Mouse (Mus musculus) heart, embryonic 10.5 days (tissue): ENCODE measurements around the gene Gm21962. TPM values are rescaled to one million over a fixed set of nuclear protein-coding genes. Genes with fewer than 3 reads are reported as not detected.
A peak's percentile ranks its signal among the peaks of the same experiment; 100 is the strongest.
"Not testable (repeated sequence)": the region's sequence is repeated elsewhere in the genome, so short reads cannot be mapped to it uniquely, and the experiment has no call there.

Experiments used
- DNase-seq: peaks from one replicate; pipeline ENCODE4 v3.0.0-alpha.2; 2017; ENCODE audit warnings: low spot score
- H3K27ac ChIP-seq: fragments of 300-500 bp; sonication (generic); 2 replicates; pipeline ENCODE4 v1.5.1; 2016; ENCODE audit warnings: mild to moderate bottlenecking
- H3K27me3 ChIP-seq: fragments of 300-500 bp; sonication (generic); 2 replicates; pipeline ENCODE4 v1.6.1; 2016; ENCODE audit warnings: mild to moderate bottlenecking; ENCODE audit not compliant: poor library complexity, insufficient read depth, severe bottlenecking
- H3K36me3 ChIP-seq: fragments of 300-500 bp; sonication (generic); 2 replicates; pipeline ENCODE4 v1.6.1; 2016; ENCODE audit warnings: mild to moderate bottlenecking, moderate library complexity
- H3K4me1 ChIP-seq: fragments of 300-500 bp; sonication (generic); 2 replicates; pipeline ENCODE4 v1.6.1; 2016; ENCODE audit warnings: mild to moderate bottlenecking
- H3K4me3 ChIP-seq: fragments of 300-500 bp; sonication (generic); 2 replicates; pipeline ENCODE4 v1.5.1; 2016; ENCODE audit warnings: mild to moderate bottlenecking, moderate library complexity
- H3K9me3 ChIP-seq: fragments of 300-500 bp; sonication (generic); 2 replicates; pipeline ENCODE4 v1.6.1; 2016; ENCODE audit warnings: mild to moderate bottlenecking, moderate library complexity
- WGBS: fragments of 180-500 bp; shearing (Covaris S2); methylation state at CpG from one replicate; pipeline ENCODE4 v1.1.7; 2016; 5-methylcytosine and 5-hydroxymethylcytosine counted together
- polyA plus RNA-seq: library from polyadenylated mRNA; unstranded; fragments of >200 nt; fragmentation: Nextera tagmentation; extraction: Ambion mirVana; gene quantifications from 2 replicates; pipeline ENCODE4 v1.2.1, GENCODE M21; 2016

Gm21962 gene
- polyA plus RNA-seq, result not detected in 2 replicates

GRCm38 (mm10) chr3:137671224-137671623 lies at the start of gene Gm21962:
Gene Gm21962 (plus strand): TSS chr3:137671524.
- H3K9me3 ChIP-seq, H3K27ac ChIP-seq, H3K4me3 ChIP-seq, H3K36me3 ChIP-seq, DNase-seq, H3K4me1 ChIP-seq, H3K27me3 ChIP-seq: not testable (repeated sequence)
- no CpG with 5 or more reads among the region's 3 CpGs for WGBS

- H3K4me3 ChIP-seq, result no peak overlapping the region
- DNase-seq, result no peak
- H3K36me3 ChIP-seq, result no peaks in the 10 kb centered on the region
- H3K9me3 ChIP-seq, result no peaks in the 10 kb centered on the region
- whole genome bisulfite sequencing, result 17% methylated on average over 6 of the region's 6 CpGs
- H3K4me1 ChIP-seq, result peaks cover 12% of the 10 kb centered on the region; the same call in 1 of the 2 replicates
- no peak overlapping the region for H3K27ac ChIP-seq
- peaks cover 12% of the 10 kb centered on the region; the same call in 1 of the 2 replicates for H3K27me3 ChIP-seq
Measured at GRCm38 (mm10) chr3:137622091-137622490, 49.2 kb upstream of the Gm21962 start.

- DNase-seq, result no peak
- no peaks in the 10 kb centered on the region for H3K9me3 ChIP-seq
Measured at GRCm38 (mm10) chr3:137622895-137623580, 48.3 kb upstream of the Gm21962 start.

GRCm38 (mm10) chr3:137623581-137624362 lies 47.6 kb upstream of the Gm21962 start:
- H3K4me3 ChIP-seq, result peak overlapping the region; percentile 75
- H3K27me3 ChIP-seq, result peaks cover 12% of the 10 kb centered on the region; the same call in 1 of the 2 replicates
- no peaks in the 10 kb centered on the region for H3K36me3 ChIP-seq
- WGBS, result under 1% methylated on average over 46 of the region's 47 CpGs
- DNase-seq, result peak; percentile 82
- H3K4me1 ChIP-seq, result peaks cover 12% of the 10 kb centered on the region; the same call in 1 of the 2 replicates
- peak overlapping the region; percentile 70 for H3K27ac ChIP-seq
- H3K9me3 ChIP-seq, result no peaks in the 10 kb centered on the region

More at GRCm38 (mm10) chr3:137622895-137623580, 48.3 kb upstream of the Gm21962 start:
- H3K36me3 ChIP-seq, result no peaks in the 10 kb centered on the region
- 32% methylated on average over 14 of the region's 14 CpGs for WGBS
- peak overlapping the region; percentile 70 for H3K27ac ChIP-seq
- peak overlapping the region; percentile 75 for H3K4me3 ChIP-seq
- H3K27me3 ChIP-seq, result peaks cover 12% of the 10 kb centered on the region; the same call in 1 of the 2 replicates
- H3K4me1 ChIP-seq, result peaks cover 12% of the 10 kb centered on the region; the same call in 1 of the 2 replicates

- no peak for DNase-seq
- peaks cover 12% of the 10 kb centered on the region; the same call in 1 of the 2 replicates for H3K27me3 ChIP-seq
- no peak overlapping the region for H3K4me3 ChIP-seq
- H3K9me3 ChIP-seq, result no peaks in the 10 kb centered on the region
- H3K36me3 ChIP-seq, result no peaks in the 10 kb centered on the region
- H3K27ac ChIP-seq, result no peak overlapping the region
- WGBS, result 79% methylated on average over 5 of the region's 5 CpGs
- H3K4me1 ChIP-seq, result peaks cover 12% of the 10 kb centered on the region; the same call in 1 of the 2 replicates
Measured at GRCm38 (mm10) chr3:137625054-137625453, 46.3 kb upstream of the Gm21962 start.

GRCm38 (mm10) chr3:137633726-137634125 lies 37.6 kb upstream of the Gm21962 start:
- no peaks in the 10 kb centered on the region for H3K4me1 ChIP-seq
- H3K36me3 ChIP-seq, result no peaks in the 10 kb centered on the region
- no peak overlapping the region for H3K27ac ChIP-seq
- DNase-seq, result no peak
- H3K4me3 ChIP-seq, result no peak overlapping the region
- WGBS, result 74% methylated on average over 10 of the region's 10 CpGs
- no peaks in the 10 kb centered on the region for H3K9me3 ChIP-seq
- H3K27me3 ChIP-seq, result no peaks in the 10 kb centered on the region

- 72% methylated on average over 4 of the region's 4 CpGs for whole genome bisulfite sequencing
- DNase-seq, result no peak
- no peaks in the 10 kb centered on the region for H3K9me3 ChIP-seq
- no peaks in the 10 kb centered on the region for H3K27me3 ChIP-seq
- H3K27ac ChIP-seq, result no peak overlapping the region
- no peaks in the 10 kb centered on the region for H3K4me1 ChIP-seq
- H3K36me3 ChIP-seq, result no peaks in the 10 kb centered on the region
- H3K4me3 ChIP-seq, result no peak overlapping the region
Measured at GRCm38 (mm10) chr3:137636571-137636970, 34.8 kb upstream of the Gm21962 start.

GRCm38 (mm10) chr3:137641238-137641637 lies 30.1 kb upstream of the Gm21962 start:
- Histone ChIP-seq H3K36me3 (no peaks in the 10 kb centered on the region), H3K4me3 (no peak overlapping the region), H3K4me1 (no peaks in the 10 kb centered on the region)

GRCm38 (mm10) chr3:137642137-137642536 lies 29.2 kb upstream of the Gm21962 start:
- DNase-seq, result no peak
- Histone ChIP-seq H3K4me1 (no peaks in the 10 kb centered on the region), H3K27me3 (no peaks in the 10 kb centered on the region), H3K9me3 (no peaks in the 10 kb centered on the region), H3K4me3 (no peak overlapping the region), H3K36me3 (no peaks in the 10 kb centered on the region), H3K27ac (no peak overlapping the region)
- 73% methylated on average over 8 of the region's 8 CpGs for WGBS

More at GRCm38 (mm10) chr3:137641238-137641637, 30.1 kb upstream of the Gm21962 start:
- DNase-seq, result no peak
- Histone ChIP-seq H3K27ac (no peak overlapping the region), H3K27me3 (no peaks in the 10 kb centered on the region), H3K9me3 (no peaks in the 10 kb centered on the region)
- 81% methylated on average over 5 of the region's 5 CpGs for WGBS

GRCm38 (mm10) chr3:137642568-137642967 lies 28.8 kb upstream of the Gm21962 start:
- Histone ChIP-seq H3K36me3 (no peaks in the 10 kb centered on the region), H3K4me3 (no peak overlapping the region), H3K27ac (no peak overlapping the region), H3K9me3 (no peaks in the 10 kb centered on the region), H3K4me1 (no peaks in the 10 kb centered on the region), H3K27me3 (no peaks in the 10 kb centered on the region)
- WGBS, result 79% methylated on average over 3 of the region's 3 CpGs
- no peak for DNase-seq

GRCm38 (mm10) chr3:137644081-137644480 lies 27.2 kb upstream of the Gm21962 start:
- Histone ChIP-seq H3K4me3 (no peak overlapping the region), H3K4me1 (no peaks in the 10 kb centered on the region), H3K27me3 (no peaks in the 10 kb centered on the region), H3K9me3 (no peaks in the 10 kb centered on the region), H3K27ac (no peak overlapping the region), H3K36me3 (no peaks in the 10 kb centered on the region)
- WGBS, result 84% methylated on average over 3 of the region's 3 CpGs
- DNase-seq, result no peak

GRCm38 (mm10) chr3:137644947-137645346 lies 26.4 kb upstream of the Gm21962 start:
- H3K9me3 ChIP-seq, result no peaks in the 10 kb centered on the region
- no peak overlapping the region for H3K27ac ChIP-seq
- H3K27me3 ChIP-seq, result no peaks in the 10 kb centered on the region
- H3K36me3 ChIP-seq, result no peaks in the 10 kb centered on the region
- H3K4me3 ChIP-seq, result no peak overlapping the region
- WGBS, result 79% methylated on average over 6 of the region's 6 CpGs
- no peak for DNase-seq
- H3K4me1 ChIP-seq, result no peaks in the 10 kb centered on the region
